Mouse (Mus musculus) MEL (cell line): ENCODE measurements around the gene Fam168b. TPM values are rescaled to one million over a fixed set of nuclear protein-coding genes. Genes with fewer than 3 reads are reported as not detected.

ENCODE experiments used
- DNase-seq: peaks from one replicate; pipeline ENCODE4 v3.0.0; 2011; ENCODE audit warnings: low read depth, low spot score
- H3K27ac ChIP-seq: 2 replicates; pipeline ENCODE4 v1.5.1; 2012; ENCODE audit warnings: low read depth, mild to moderate bottlenecking, control low read depth, low read length, moderate library complexity; ENCODE audit not compliant: control insufficient read depth
- H3K27me3 ChIP-seq, 2 experiments: fragments of 150-350 bp in 1 of 2; sonication (generic) in 1 of 2; 2 replicates each; pipeline ENCODE4 v1.6.1; 2012; ENCODE audit warnings: low read length in 2 of 2, mild to moderate bottlenecking in 2 of 2, improper control_type of control experiment in 1 of 2, moderate library complexity in 1 of 2; ENCODE audit not compliant: insufficient read depth in 2 of 2, control insufficient read depth in 1 of 2
- H3K36me3 ChIP-seq, 2 experiments: 2 replicates each; pipeline ENCODE4 v1.6.1; 2012 to 2014; ENCODE audit warnings: low read length in 2 of 2, improper control_type of control experiment in 1 of 2, inconsistent platforms in 1 of 2, mild to moderate bottlenecking in 1 of 2; ENCODE audit not compliant: insufficient read depth in 2 of 2, control insufficient read depth in 1 of 2
- H3K4me1 ChIP-seq, 2 experiments: fragments of 150-350 bp in 1 of 2; sonication (generic) in 1 of 2; 2 replicates each; pipeline ENCODE4 v1.6.1; 2012; ENCODE audit warnings: low read length in 2 of 2, improper control_type of control experiment in 1 of 2, mild to moderate bottlenecking in 1 of 2; ENCODE audit not compliant: insufficient read depth in 2 of 2, control insufficient read depth in 1 of 2
- H3K4me3 ChIP-seq, 2 experiments: fragments of 150-350 bp in 1 of 2; sonication (generic) in 1 of 2; 2 replicates each; pipeline ENCODE4 v1.5.1; 2012; ENCODE audit warnings: low read depth in 2 of 2, low read length in 2 of 2, mild to moderate bottlenecking in 2 of 2, moderate library complexity in 2 of 2, control low read depth in 1 of 2, improper control_type of control experiment in 1 of 2; ENCODE audit not compliant: control insufficient read depth in 1 of 2, insufficient read depth in 1 of 2
- H3K79me2 ChIP-seq: 2 replicates; pipeline ENCODE4 v1.6.1; 2012; ENCODE audit warnings: mild to moderate bottlenecking, low read length, moderate library complexity; ENCODE audit not compliant: control insufficient read depth, poor library complexity, insufficient read depth
- H3K9ac ChIP-seq: 2 replicates; pipeline ENCODE4 v1.6.1; 2012; ENCODE audit warnings: low read depth, mild to moderate bottlenecking, control low read depth, low read length, moderate library complexity; ENCODE audit not compliant: control insufficient read depth, poor library complexity, severe bottlenecking
- H3K9me3 ChIP-seq: fragments of 150-350 bp; sonication (generic); replicated peaks from 2 replicates; pipeline ENCODE4 v1.6.1; 2012; ENCODE audit warnings: mild to moderate bottlenecking, low read length, improper control_type of control experiment, moderate library complexity; ENCODE audit not compliant: insufficient read depth
- BHLHE40 ChIP-seq: IDR thresholded peaks from 2 replicates; pipeline ENCODE4 v1.6.1; 2012; ENCODE audit warnings: low read depth, mild to moderate bottlenecking, inconsistent platforms, low read length, improper control_type of control experiment, borderline replicate concordance
- CHD2 ChIP-seq: IDR thresholded peaks from 2 replicates; pipeline ENCODE4 v1.6.1; 2011; ENCODE audit warnings: low read length, improper control_type of control experiment
- ELF1 ChIP-seq: IDR thresholded peaks from 2 replicates; pipeline ENCODE4 v1.6.1; 2014; ENCODE audit warnings: low read depth, mild to moderate bottlenecking, inconsistent platforms, low read length, improper control_type of control experiment, moderate library complexity
- GABPA ChIP-seq: IDR thresholded peaks from 2 replicates; pipeline ENCODE4 v1.6.1; 2012; ENCODE audit warnings: low read depth, mild to moderate bottlenecking, inconsistent platforms, low read length, improper control_type of control experiment, moderate library complexity
- GATA1 ChIP-seq: IDR thresholded peaks from 2 replicates; pipeline ENCODE4 v1.6.1; 2011; ENCODE audit warnings: low read depth, low read length, improper control_type of control experiment
- KAT2A ChIP-seq: conservative IDR thresholded peaks from 2 replicates; pipeline ENCODE4 v1.6.1; 2012; ENCODE audit warnings: low read depth, low read length, improper control_type of control experiment, inconsistent platforms
- MAX ChIP-seq: IDR thresholded peaks from 2 replicates; pipeline ENCODE4 v1.6.1; 2011; ENCODE audit warnings: low read length, improper control_type of control experiment
- MAZ ChIP-seq: IDR thresholded peaks from 2 replicates; pipeline ENCODE4 v1.6.1; 2012; ENCODE audit warnings: low read depth, mild to moderate bottlenecking, inconsistent platforms, low read length, improper control_type of control experiment
- MYB ChIP-seq: IDR thresholded peaks from 2 replicates; pipeline ENCODE4 v1.6.1; 2011; ENCODE audit warnings: mild to moderate bottlenecking, low read depth, low read length, improper control_type of control experiment
- MYC ChIP-seq: IDR thresholded peaks from 2 replicates; pipeline ENCODE4 v1.6.1; 2011; ENCODE audit warnings: low read depth, mild to moderate bottlenecking, low read length, improper control_type of control experiment, moderate library complexity
- NELFE ChIP-seq: IDR thresholded peaks from 2 replicates; pipeline ENCODE4 v1.6.1; 2011; ENCODE audit warnings: low read depth, low read length, improper control_type of control experiment
- POLR2A ChIP-seq, 2 experiments: IDR thresholded peaks; 2 replicates each; pipeline ENCODE4 v1.6.1; 2011 to 2012; ENCODE audit warnings: low read length in 2 of 2, mild to moderate bottlenecking in 2 of 2, control low read depth in 1 of 2, improper control_type of control experiment in 1 of 2, low read depth in 1 of 2, moderate library complexity in 1 of 2; ENCODE audit not compliant: control insufficient read depth in 1 of 2, insufficient read depth in 1 of 2, poor library complexity in 1 of 2
- POLR2AphosphoS2 ChIP-seq: IDR thresholded peaks from 2 replicates; pipeline ENCODE4 v1.6.1; 2011; ENCODE audit warnings: low read length, improper control_type of control experiment
- POLR2AphosphoS5 ChIP-seq: IDR thresholded peaks from 2 replicates; pipeline ENCODE4 v1.6.1; 2012; ENCODE audit warnings: low read depth, borderline replicate concordance, mild to moderate bottlenecking, inconsistent platforms, low read length, moderate library complexity, mixed read lengths
- RAD21 ChIP-seq: IDR thresholded peaks from 2 replicates; pipeline ENCODE4 v1.6.1; 2011; ENCODE audit warnings: mild to moderate bottlenecking, low read depth, low read length, improper control_type of control experiment
- RCOR1 ChIP-seq: IDR thresholded peaks from 2 replicates; pipeline ENCODE4 v1.6.1; 2012; ENCODE audit warnings: low read depth, mild to moderate bottlenecking, inconsistent platforms, low read length, improper control_type of control experiment
- SIN3A ChIP-seq: IDR thresholded peaks from 2 replicates; pipeline ENCODE4 v1.6.1; 2012; ENCODE audit warnings: low read length, improper control_type of control experiment, inconsistent platforms
- SMC3 ChIP-seq: IDR thresholded peaks from 2 replicates; pipeline ENCODE4 v1.6.1; 2011; ENCODE audit warnings: low read depth, low read length, improper control_type of control experiment
- TAL1 ChIP-seq: IDR thresholded peaks from 2 replicates; pipeline ENCODE4 v1.6.1; 2012; ENCODE audit warnings: mild to moderate bottlenecking, inconsistent platforms, low read length, moderate library complexity, mixed read lengths
- TBP ChIP-seq: IDR thresholded peaks from 2 replicates; pipeline ENCODE4 v1.8.0; 2011; ENCODE audit warnings: low read depth, low read length, improper control_type of control experiment
- USF1 ChIP-seq: IDR thresholded peaks from 2 replicates; pipeline ENCODE4 v1.6.1; 2014; ENCODE audit warnings: low read depth, mild to moderate bottlenecking, inconsistent platforms, low read length, improper control_type of control experiment, moderate library complexity
- USF2 ChIP-seq, 2 experiments: IDR thresholded peaks; 2 replicates each; pipeline ENCODE4 v1.6.1; 2011 to 2012; ENCODE audit warnings: improper control_type of control experiment in 2 of 2, low read length in 2 of 2, borderline replicate concordance in 1 of 2, inconsistent platforms in 1 of 2, low read depth in 1 of 2, mild to moderate bottlenecking in 1 of 2; ENCODE audit not compliant: insufficient read depth in 1 of 2
- ZKSCAN1 ChIP-seq: IDR thresholded peaks from 2 replicates; pipeline ENCODE4 v1.6.1; 2012; ENCODE audit warnings: low read depth, mild to moderate bottlenecking, inconsistent platforms, low read length, improper control_type of control experiment, moderate library complexity
- ZMIZ1 ChIP-seq: IDR thresholded peaks from 2 replicates; pipeline ENCODE4 v1.6.1; 2012; ENCODE audit warnings: low read depth, mild to moderate bottlenecking, inconsistent platforms, low read length, improper control_type of control experiment, moderate library complexity
- ZNF384 ChIP-seq: IDR thresholded peaks from 2 replicates; pipeline ENCODE4 v1.6.1; 2012; ENCODE audit warnings: low read depth, mild to moderate bottlenecking, inconsistent platforms, low read length, improper control_type of control experiment
- polyA plus RNA-seq, 2 experiments: library from polyadenylated mRNA; stranded (reverse) in 1 of 2; unstranded in 1 of 2; fragments of >175 nt in 1 of 2; fragments of >200 nt in 1 of 2; gene quantifications; 2 replicates each; pipeline versions ENCODE4 v1.2.1 to v1.2.4; 2012; ENCODE audit warnings: low replicate concordance in 2 of 2, low read depth in 1 of 2; ENCODE audit not compliant: insufficient read length in 2 of 2, insufficient read depth in 1 of 2, missing spikeins in 1 of 2
- total RNA-seq: library from RNA; depleted of rRNA; stranded (reverse); fragments of 300-350 nt; gene quantifications from 2 replicates; pipeline ENCODE4 v1.2.3, GENCODE M21; 2012

The Fam168b gene
- total and polyA plus RNA-seq, 3 experiments = 78.9 to 136 (median 97.4) TPM

DNA sequence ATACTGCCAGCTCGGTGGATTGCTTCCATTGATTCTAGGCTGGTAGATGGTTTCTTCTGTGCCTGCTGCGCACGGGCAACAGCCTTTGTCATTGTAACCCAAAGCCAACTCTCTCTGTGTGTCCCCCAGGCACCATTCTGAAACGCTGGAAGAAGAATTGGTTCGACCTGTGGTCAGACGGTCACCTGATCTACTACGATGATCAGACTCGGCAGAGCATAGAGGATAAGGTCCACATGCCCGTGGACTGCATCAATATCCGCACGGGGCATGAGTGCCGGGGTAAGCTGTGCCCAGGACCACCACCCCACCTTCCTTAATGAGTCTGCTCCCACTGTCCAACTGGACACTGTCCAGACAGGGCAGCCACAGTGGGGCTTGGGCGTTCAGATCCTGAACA is 20.0 kb upstream of the Fam168b start:
- Histone ChIP-seq H3K4me1 (peaks cover 0 to 10% of the 10 kb centered on the region in 2 experiments; a peak in 2 of 4 replicates), H3K4me3 (no peak overlapping the region), H3K9ac (no peak overlapping the region), H3K79me2 (no peaks in the 10 kb centered on the region), H3K27ac (no peak overlapping the region), H3K27me3 (no peaks in the 10 kb centered on the region), H3K9me3 (no peaks in the 10 kb centered on the region), H3K36me3 (peaks cover 0 to 7% of the 10 kb centered on the region in 2 experiments; a peak in 1 of 4 replicates)
- TF ChIP-seq MYB = no peak
- no peak for DNase-seq

DNA sequence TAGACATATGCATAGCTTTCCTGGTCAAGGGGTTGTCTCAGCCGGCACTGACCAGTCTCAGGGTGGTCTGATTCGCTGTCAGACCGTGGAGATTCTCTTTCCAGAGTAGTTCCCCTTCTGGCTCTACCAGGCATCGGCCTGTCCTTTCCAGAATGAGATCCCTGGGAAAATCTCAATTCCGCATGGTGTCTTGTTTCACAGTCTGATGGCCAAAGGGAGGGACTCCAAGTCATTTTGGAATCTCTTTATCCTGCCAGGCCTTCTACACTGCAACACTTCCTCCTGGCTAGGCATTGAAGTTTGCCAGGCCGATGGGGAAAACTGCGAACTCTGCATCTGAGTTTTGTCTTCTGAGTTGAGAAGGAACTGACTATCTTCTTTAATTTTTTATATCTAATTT is 17.3 kb upstream of the Fam168b start:
- H3K4me3 ChIP-seq = no peak overlapping the region
- no peaks in the 10 kb centered on the region for H3K9me3 ChIP-seq
- peaks cover 0 to 5% of the 10 kb centered on the region in 2 experiments; a peak in 2 of 4 replicates for H3K36me3 ChIP-seq
- H3K79me2 ChIP-seq = no peaks in the 10 kb centered on the region
- H3K27ac ChIP-seq = no peak overlapping the region
- H3K4me1 ChIP-seq = peaks cover 0 to 8% of the 10 kb centered on the region in 2 experiments; a peak in 2 of 4 replicates
- no peaks in the 10 kb centered on the region for H3K27me3 ChIP-seq
- no peak for TF ChIP-seq MAX
- TF ChIP-seq NELFE = no peak
- TF ChIP-seq POLR2A (IDR thresholded peaks at IDR 0.05; ENCODE audit: control insufficient read depth in 1 of 2, insufficient read depth in 1 of 2, low read depth in 1 of 2, low read length in 2 of 2, poor library complexity in 1 of 2) = no peak
- no peak for TF ChIP-seq GABPA
- no peak for TF ChIP-seq CHD2
- no peak for TF ChIP-seq SMC3
- no peak for TF ChIP-seq MYC
- TF ChIP-seq SIN3A = no peak
- no peak for TF ChIP-seq POLR2AphosphoS2
- TF ChIP-seq MYB = no peak
- TF ChIP-seq RCOR1 = no peak
- TF ChIP-seq ELF1 = no peak
- no peak for TF ChIP-seq BHLHE40
- TF ChIP-seq USF1 = no peak
- no peak for TF ChIP-seq RAD21
- TF ChIP-seq, all 39 proteins: peak for 0
- DNase-seq = no peak
- no peak overlapping the region for H3K9ac ChIP-seq

DNA sequence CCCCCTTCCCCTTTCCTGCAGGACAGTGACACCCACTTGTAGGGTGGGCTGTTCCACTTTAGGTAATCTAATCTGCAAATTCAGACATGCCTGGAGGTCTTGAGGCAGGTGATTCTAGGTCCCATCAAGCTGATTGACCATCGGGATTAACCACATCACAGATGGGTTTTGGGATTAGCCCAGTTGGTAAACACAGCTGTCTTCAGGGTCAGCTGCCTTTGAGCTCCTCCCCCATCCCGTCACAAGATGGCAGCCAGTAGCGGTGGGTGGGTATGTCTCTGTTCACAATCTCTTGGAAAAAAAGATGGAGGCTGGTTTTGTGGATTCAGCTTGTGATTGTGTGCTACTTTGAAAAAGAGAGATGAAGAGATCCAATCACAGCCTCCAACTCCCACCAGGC is 16.9 kb upstream of the Fam168b start:
- Histone ChIP-seq H3K4me3 (no peak overlapping the region), H3K27ac (no peak overlapping the region), H3K9ac (no peak overlapping the region), H3K27me3 (no peaks in the 10 kb centered on the region), H3K9me3 (no peaks in the 10 kb centered on the region), H3K36me3 (peaks cover 0 to 5% of the 10 kb centered on the region in 2 experiments; a peak in 2 of 4 replicates), H3K4me1 (peaks cover 0 to 8% of the 10 kb centered on the region in 2 experiments; a peak in 2 of 4 replicates), H3K79me2 (no peaks in the 10 kb centered on the region)
- DNase-seq = no peak
- no peak for TF ChIP-seq MAZ
- no peak for TF ChIP-seq KAT2A
- TF ChIP-seq ZNF384 = no peak
- no peak for TF ChIP-seq MAX
- TF ChIP-seq TBP = no peak
- no peak for TF ChIP-seq TAL1
- no peak for TF ChIP-seq GABPA
- no peak for TF ChIP-seq POLR2AphosphoS2
- no peak for TF ChIP-seq POLR2AphosphoS5
- no peak for TF ChIP-seq USF1
- TF ChIP-seq USF2 (IDR thresholded peaks at IDR 0.05; ENCODE audit: borderline replicate concordance in 1 of 2, insufficient read depth in 1 of 2, low read depth in 1 of 2, low read length in 2 of 2) = no peak
- no peak for TF ChIP-seq MYB
- no peak for TF ChIP-seq RAD21
- TF ChIP-seq ZKSCAN1 = no peak
- TF ChIP-seq GATA1 = no peak
- no peak for TF ChIP-seq ELF1
- no peak for TF ChIP-seq POLR2A (IDR thresholded peaks at IDR 0.05; ENCODE audit: control insufficient read depth in 1 of 2, insufficient read depth in 1 of 2, low read depth in 1 of 2, low read length in 2 of 2, poor library complexity in 1 of 2)
- no peak for TF ChIP-seq ZMIZ1
- no peak for TF ChIP-seq SMC3
- TF ChIP-seq CHD2 = no peak
